Mouse (Mus musculus) hindbrain, embryonic 16.5 days (tissue): ENCODE data around the gene Arhgap31. TPM values are rescaled to one million over a fixed set of nuclear protein-coding genes. Genes with fewer than 3 reads are reported as not detected.

Experiments used
- ATAC-seq: fragments of 200-750 bp; cut with Nextera tagmentation; 2 replicates; pipeline ENCODE4 v1.8.0; 2017; ENCODE audit warnings: moderate TSS enrichment, moderate library complexity
- H3K27ac ChIP-seq: fragments of 300-500 bp; sonication (generic); 2 replicates; pipeline ENCODE4 v1.5.1; 2014; ENCODE audit warnings: low read depth, mild to moderate bottlenecking, control low read depth, low read length, moderate library complexity
- H3K27me3 ChIP-seq: fragments of 300-500 bp; sonication (generic); replicated peaks from 2 replicates; pipeline ENCODE4 v1.6.1; 2014; ENCODE audit warnings: low read length; ENCODE audit not compliant: control insufficient read depth, insufficient read depth
- H3K36me3 ChIP-seq: fragments of 300-500 bp; sonication (generic); 2 replicates; pipeline ENCODE4 v1.6.1; 2014; ENCODE audit warnings: mild to moderate bottlenecking, low read length, moderate library complexity, mixed read lengths; ENCODE audit not compliant: control insufficient read depth, insufficient read depth
- H3K4me1 ChIP-seq: fragments of 300-500 bp; sonication (generic); 2 replicates; pipeline ENCODE4 v1.6.1; 2014; ENCODE audit warnings: low read depth, low read length; ENCODE audit not compliant: control insufficient read depth, insufficient read depth
- H3K4me2 ChIP-seq: fragments of 300-500 bp; sonication (generic); 2 replicates; pipeline ENCODE4 v1.6.1; 2014; ENCODE audit warnings: mild to moderate bottlenecking, low read length, control low read depth, moderate library complexity
- H3K4me3 ChIP-seq: fragments of 300-500 bp; sonication (generic); 2 replicates; pipeline ENCODE4 v1.5.1; 2014; ENCODE audit warnings: mild to moderate bottlenecking, low read length, control low read depth, moderate library complexity
- H3K9ac ChIP-seq: fragments of 300-500 bp; sonication (generic); 2 replicates; pipeline ENCODE4 v1.6.1; 2014; ENCODE audit warnings: low read depth, mild to moderate bottlenecking, control low read depth, low read length, moderate library complexity
- H3K9me3 ChIP-seq: fragments of 300-500 bp; sonication (generic); 2 replicates; pipeline ENCODE4 v1.6.1; 2014; ENCODE audit warnings: mild to moderate bottlenecking, low read length, moderate library complexity; ENCODE audit not compliant: control insufficient read depth
- WGBS: fragments of 180-500 bp; shearing (Covaris S2); extraction: QIAGEN DNeasy Blood & Tissue Kit; methylation state at CpG from one replicate; pipeline ENCODE4 v1.1.7; 2014; 5-methylcytosine and 5-hydroxymethylcytosine counted together
- polyA plus RNA-seq: library from polyadenylated mRNA; unstranded; fragments of >200 nt; fragmentation: Nextera tagmentation; extraction: Ambion mirVana; gene quantifications from 2 replicates; pipeline ENCODE4 v1.2.1, GENCODE M21; 2015

Gene Arhgap31
- polyA plus RNA-seq, 1 experiment from 2014 or later: 4.5 TPM

DNA sequence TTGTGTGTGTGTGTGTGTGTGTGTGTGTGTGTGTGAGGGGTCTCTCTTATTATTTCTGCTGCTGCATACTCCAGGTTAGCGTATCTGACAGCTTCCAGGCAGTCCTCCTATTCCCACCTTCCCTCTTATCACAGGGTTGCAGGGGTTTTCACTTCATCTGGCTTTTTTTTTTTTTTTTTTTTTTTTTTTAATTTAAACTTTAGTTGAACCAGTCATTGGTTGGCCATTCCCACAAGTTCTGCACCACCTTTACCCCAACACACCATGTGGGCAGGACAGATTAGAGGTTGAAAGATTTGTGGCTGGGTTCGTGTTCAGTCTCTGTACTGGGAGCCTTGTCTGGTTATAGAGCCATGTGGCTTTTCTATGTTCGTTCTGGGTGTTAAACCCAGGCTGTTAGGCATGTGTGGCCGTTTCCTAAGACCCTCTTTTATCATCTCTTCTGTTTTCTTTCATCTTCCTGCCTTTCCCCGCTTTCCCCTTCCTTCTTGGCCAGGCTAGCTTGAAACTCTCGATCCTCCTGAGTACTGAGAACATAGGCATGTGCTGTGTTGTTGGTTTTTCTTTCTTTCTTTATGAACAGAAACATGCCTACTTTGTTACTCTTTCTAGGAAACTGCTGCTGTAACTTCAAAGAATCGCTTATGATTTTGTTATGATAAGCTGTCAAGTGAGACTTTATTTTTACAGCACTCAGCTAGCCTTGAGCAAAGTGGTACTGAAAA is 42.5 kb upstream of the Arhgap31 start:
- Histone ChIP-seq H3K9ac (no peak overlapping the region), H3K27ac (no peak overlapping the region), H3K27me3 (no peaks in the 10 kb centered on the region), H3K36me3 (peaks cover 23% of the 10 kb centered on the region), H3K4me3 (no peak overlapping the region), H3K4me1 (no peaks in the 10 kb centered on the region), H3K4me2 (no peak overlapping the region), H3K9me3 (no peaks in the 10 kb centered on the region)
- 82% methylated on average over 7 of the region's 7 CpGs for WGBS
- ATAC-seq: no peak

DNA sequence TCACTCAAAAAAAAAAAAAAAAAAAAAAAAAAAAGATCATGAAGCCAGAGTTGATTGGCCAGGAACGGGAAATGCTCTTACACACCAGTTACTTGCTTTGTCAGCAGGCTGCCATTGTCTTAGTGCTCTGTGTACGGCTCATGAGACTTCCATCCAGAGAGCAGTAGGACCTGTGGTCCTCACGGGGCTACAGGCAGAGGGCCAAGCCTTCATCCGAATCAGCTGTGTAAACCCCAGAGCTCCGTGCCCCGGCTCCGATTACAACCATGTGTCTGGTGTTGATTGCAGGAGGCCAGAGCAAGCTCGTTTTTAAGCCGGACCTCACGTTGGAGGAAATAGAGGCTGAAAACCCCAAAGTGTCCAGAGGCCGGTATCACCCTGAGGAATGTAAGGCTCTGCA is 40.6 kb upstream of the Arhgap31 start:
- Histone ChIP-seq H3K27me3 (no peaks in the 10 kb centered on the region), H3K4me2 (no peak overlapping the region), H3K36me3 (peaks cover 19% of the 10 kb centered on the region), H3K27ac (no peak overlapping the region), H3K9ac (no peak overlapping the region), H3K4me3 (no peak overlapping the region), H3K9me3 (no peaks in the 10 kb centered on the region), H3K4me1 (no peaks in the 10 kb centered on the region)
- ATAC-seq: no peak
- WGBS: 63% methylated on average over 11 of the region's 11 CpGs

- 88% methylated on average over 6 of the region's 6 CpGs for WGBS
- Histone ChIP-seq H3K36me3 (peaks cover 6% of the 10 kb centered on the region), H3K9ac (no peak overlapping the region), H3K4me3 (no peak overlapping the region), H3K4me1 (no peaks in the 10 kb centered on the region), H3K27ac (no peak overlapping the region), H3K9me3 (no peaks in the 10 kb centered on the region), H3K27me3 (no peaks in the 10 kb centered on the region), H3K4me2 (no peak overlapping the region)
- no peak for ATAC-seq
Observed at GRCm38 (mm10) chr16:38750803-38751202, 37.7 kb upstream of the Arhgap31 start.

DNA sequence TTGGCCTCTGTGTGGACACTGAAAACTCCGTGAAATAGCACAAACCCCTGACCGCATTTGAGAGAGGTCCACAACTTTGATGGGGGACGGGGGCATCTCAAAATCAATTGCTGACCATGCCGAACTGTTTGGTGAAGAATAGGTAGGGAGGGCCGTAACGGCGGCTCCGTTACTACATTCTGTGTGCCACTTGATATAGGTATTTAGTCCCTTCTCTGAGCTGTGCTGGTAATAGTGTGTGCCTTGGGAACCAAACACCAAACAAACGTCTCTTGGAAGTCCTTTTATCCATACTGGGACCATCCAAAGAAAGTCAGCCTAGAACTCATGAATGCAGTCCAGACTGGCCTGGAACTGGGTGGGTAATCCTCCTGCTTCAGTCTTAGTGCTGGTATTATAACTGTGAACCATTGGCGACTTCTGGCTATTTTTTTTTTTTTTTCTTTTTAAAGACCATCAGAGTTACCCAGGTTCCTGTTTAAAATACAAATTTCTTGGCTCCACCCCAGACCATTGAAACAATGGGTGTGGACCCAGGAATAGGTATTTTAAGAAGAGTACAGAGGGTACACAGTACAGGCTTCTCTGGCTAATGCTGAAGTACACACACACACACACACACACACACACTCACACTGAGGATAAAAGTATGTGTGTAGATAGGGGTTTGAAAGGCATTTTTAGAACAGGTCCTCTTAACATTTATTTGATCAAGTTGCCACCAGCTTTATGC is 31.0 kb upstream of the Arhgap31 start:
- H3K9ac ChIP-seq: no peak overlapping the region
- H3K4me2 ChIP-seq: no peak overlapping the region
- 88% methylated on average over 10 of the region's 10 CpGs for WGBS
- H3K9me3 ChIP-seq: no peaks in the 10 kb centered on the region
- no peak overlapping the region for H3K4me3 ChIP-seq
- H3K27me3 ChIP-seq: no peaks in the 10 kb centered on the region
- H3K4me1 ChIP-seq: 0 out of 2 replicates have a peak, but pooled peaks cover 4% of the 10 kb centered on the region
- H3K36me3 ChIP-seq: no peaks in the 10 kb centered on the region
- no peak overlapping the region for H3K27ac ChIP-seq
- ATAC-seq: no peak

- peak overlapping the region; percentile 82 for H3K4me3 ChIP-seq
- peak overlapping the region; percentile 86 for H3K27ac ChIP-seq
- H3K9me3 ChIP-seq: no peaks in the 10 kb centered on the region
- no peaks in the 10 kb centered on the region for H3K36me3 ChIP-seq
- H3K27me3 ChIP-seq: no peaks in the 10 kb centered on the region
- peak overlapping the region; percentile 97 for H3K9ac ChIP-seq
- H3K4me2 ChIP-seq: peak overlapping the region; percentile 93
- WGBS: 0% methylated on average over 13 of the region's 13 CpGs
- H3K4me1 ChIP-seq: 0 out of 2 replicates have a peak, but pooled peaks cover 4% of the 10 kb centered on the region
- peak; percentile 63 for ATAC-seq
Observed at GRCm38 (mm10) chr16:38742659-38743131, 29.6 kb upstream of the Arhgap31 start.

DNA sequence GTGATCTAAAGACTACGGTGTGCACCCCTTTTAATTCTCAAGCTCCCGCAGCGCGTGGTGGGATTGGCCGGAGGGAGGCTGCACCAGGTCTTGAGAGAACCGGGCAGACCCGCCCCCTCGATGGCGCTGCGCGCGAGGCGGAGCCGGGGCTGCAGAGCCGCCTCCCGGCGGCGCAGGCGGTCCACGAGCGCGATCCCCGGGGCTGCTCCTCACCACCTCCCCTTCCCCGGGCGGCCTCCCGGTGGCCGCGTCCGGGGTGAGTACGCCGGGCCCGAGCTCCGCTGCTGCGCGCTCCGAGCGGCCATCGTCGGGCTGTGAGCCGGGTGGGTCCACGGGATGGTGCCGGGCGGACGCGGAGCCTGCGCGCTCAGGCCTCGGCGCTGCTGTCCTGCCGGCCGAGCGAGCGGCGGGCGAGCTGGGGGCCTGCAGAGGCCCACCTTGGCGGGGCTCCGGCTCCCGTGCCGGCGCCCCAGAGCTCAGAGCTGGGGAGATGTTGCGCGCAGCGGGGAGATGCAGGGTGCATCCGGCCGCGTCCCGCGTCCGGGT is 29.1 kb upstream of the Arhgap31 start, which contains the start of gene B4galt4:
TSS of gene B4galt4 (plus strand) at position 152 of the 546 bp plus-strand sequence.
- 0% methylated on average over 44 of the region's 69 CpGs for WGBS
- Histone ChIP-seq H3K4me2 (peak within 1 kb of the TSS; percentile 93), H3K9ac (peak within 1 kb of the TSS; percentile 97), H3K9me3 (no peaks in the 10 kb centered on the region), H3K4me1 (0 out of 2 replicates have a peak, but pooled peaks cover 4% of the 10 kb centered on the region), H3K36me3 (no peaks in the 10 kb centered on the region), H3K4me3 (peak within 1 kb of the TSS; percentile 82), H3K27ac (peak within 1 kb of the TSS; percentile 86), H3K27me3 (no peaks in the 10 kb centered on the region)
- peak; percentile 97 for ATAC-seq

DNA sequence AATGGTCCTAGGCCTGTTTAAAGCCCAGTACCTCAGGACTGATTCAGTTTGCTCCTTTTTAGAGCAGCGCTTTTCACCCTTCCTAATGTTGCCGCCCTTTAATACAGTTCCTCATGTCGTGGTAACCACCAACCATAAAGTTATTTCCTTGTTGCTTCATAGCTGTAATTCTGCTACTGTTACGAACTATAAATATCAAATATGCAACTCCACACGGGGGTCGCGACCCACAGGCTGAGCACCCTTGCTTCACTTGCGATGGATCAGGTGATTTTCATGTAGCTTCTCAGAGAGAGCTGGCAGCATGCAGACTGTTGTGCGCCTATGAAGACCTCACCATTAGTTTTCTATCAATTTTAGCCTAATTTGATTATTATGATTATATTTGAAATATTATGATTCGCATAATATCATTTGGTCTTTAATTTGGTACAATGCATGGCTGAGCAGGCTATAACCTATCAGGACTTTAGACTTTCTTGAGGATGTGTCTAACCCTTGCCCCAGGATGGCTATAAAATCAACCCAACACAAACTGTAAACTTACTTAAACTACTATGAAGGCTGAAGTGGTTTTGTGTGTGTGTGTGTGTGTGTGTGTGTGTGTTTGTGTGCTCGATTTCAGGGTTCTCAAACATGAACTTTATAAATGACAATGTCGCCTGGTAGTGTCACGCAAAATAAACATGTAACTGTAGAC is 28.3 kb upstream of the Arhgap31 start:
- Histone ChIP-seq H3K36me3 (no peaks in the 10 kb centered on the region), H3K4me1 (0 out of 2 replicates have a peak, but pooled peaks cover 4% of the 10 kb centered on the region), H3K9ac (peak overlapping the region; percentile 97), H3K9me3 (no peaks in the 10 kb centered on the region), H3K27me3 (no peaks in the 10 kb centered on the region), H3K27ac (no peak overlapping the region; the same call in 1 of the 2 replicates), H3K4me3 (peak overlapping the region; percentile 82), H3K4me2 (peak overlapping the region; percentile 93)
- WGBS: 84% methylated on average over 13 of the region's 13 CpGs
- no peak for ATAC-seq

DNA sequence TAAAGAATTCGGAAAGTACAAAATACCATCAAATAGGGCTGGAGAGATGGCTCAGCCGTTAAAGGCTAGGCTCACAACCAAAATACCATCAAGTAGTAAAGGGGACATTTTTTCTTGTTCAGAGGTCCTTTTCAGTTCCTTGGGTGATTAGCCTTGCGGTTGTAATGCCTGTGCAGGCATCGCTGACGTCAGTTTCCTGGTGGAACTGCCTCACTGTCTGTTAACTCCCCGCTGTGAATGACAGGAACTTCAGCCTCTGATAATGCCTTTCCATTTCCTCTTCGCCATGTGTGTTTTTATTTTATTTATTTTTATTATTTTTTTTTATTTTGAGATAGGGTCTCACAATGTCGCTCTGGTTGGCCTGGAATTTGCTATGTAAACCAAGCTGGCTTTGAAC is 17.8 kb upstream of the Arhgap31 start:
- no peak overlapping the region for H3K27ac ChIP-seq
- H3K4me2 ChIP-seq: no peak overlapping the region
- no peaks in the 10 kb centered on the region; the same call in 1 of the 2 replicates for H3K27me3 ChIP-seq
- H3K4me3 ChIP-seq: no peak overlapping the region
- ATAC-seq: no peak
- no peaks in the 10 kb centered on the region for H3K36me3 ChIP-seq
- no peaks in the 10 kb centered on the region for H3K4me1 ChIP-seq
- WGBS: 68% methylated on average over 8 of the region's 8 CpGs
- H3K9ac ChIP-seq: no peak overlapping the region
- no peaks in the 10 kb centered on the region for H3K9me3 ChIP-seq
